Mouse (Mus musculus): ENCODE data around the gene Erv3.

Erv3 gene

GRCm38 (mm10) chr2:131859721-131860120 is at the start of gene Erv3:
Gene Erv3 (minus strand): TSS chr2:131859747.
- DNase-seq (ENCODE audit: low spot score in 2 of 2) = no peak

- DNase-seq (ENCODE audit: low spot score in 2 of 2) = peak in 1 of 2 experiments; percentile 13
Measured at GRCm38 (mm10) chr2:131908906-131909305, 49.4 kb upstream of the Erv3 start.

- DNase-seq (ENCODE audit: low spot score in 2 of 2) = no peak
Measured at GRCm38 (mm10) chr2:131908351-131908861, 48.9 kb upstream of the Erv3 start.

GRCm38 (mm10) chr2:131907311-131907710 is 47.8 kb upstream of the Erv3 start:
- DNase-seq (ENCODE audit: low spot score in 2 of 2) = no peak

GRCm38 (mm10) chr2:131906846-131907245 is 47.3 kb upstream of the Erv3 start:
- no peak for DNase-seq (ENCODE audit: low spot score in 2 of 2)

GRCm38 (mm10) chr2:131906266-131906665 is 46.7 kb upstream of the Erv3 start:
- no peak for DNase-seq (ENCODE audit: low spot score in 2 of 2)

GRCm38 (mm10) chr2:131905776-131906175 is 46.2 kb upstream of the Erv3 start:
- DNase-seq (ENCODE audit: low spot score in 2 of 2) = no peak

- peak in 1 of 2 experiments; percentile 40 for DNase-seq (ENCODE audit: low spot score in 2 of 2)
Measured at GRCm38 (mm10) chr2:131905025-131905424, 45.5 kb upstream of the Erv3 start.

- no peak for DNase-seq (ENCODE audit: low spot score in 2 of 2)
Measured at GRCm38 (mm10) chr2:131902867-131903266, 43.3 kb upstream of the Erv3 start.

GRCm38 (mm10) chr2:131902423-131902822 is 42.9 kb upstream of the Erv3 start:
- no peak for DNase-seq (ENCODE audit: low spot score in 2 of 2)

GRCm38 (mm10) chr2:131897336-131898109 is 38.0 kb upstream of the Erv3 start:
- no peak for DNase-seq (ENCODE audit: low spot score in 2 of 2)

GRCm38 (mm10) chr2:131896011-131896410 is 36.5 kb upstream of the Erv3 start:
- DNase-seq (ENCODE audit: low spot score in 2 of 2) = no peak

GRCm38 (mm10) chr2:131895106-131895505 is 35.6 kb upstream of the Erv3 start:
- DNase-seq (ENCODE audit: low spot score in 2 of 2) = no peak

- no peak for DNase-seq (ENCODE audit: low spot score in 2 of 2)
Measured at GRCm38 (mm10) chr2:131892534-131892933, 33.0 kb upstream of the Erv3 start.

- no peak for DNase-seq (ENCODE audit: low spot score in 2 of 2)
Measured at GRCm38 (mm10) chr2:131888233-131888632, 28.7 kb upstream of the Erv3 start.

- no peak for DNase-seq (ENCODE audit: low spot score in 2 of 2)
Measured at GRCm38 (mm10) chr2:131886503-131887160, 27.1 kb upstream of the Erv3 start.

GRCm38 (mm10) chr2:131883136-131883535 is 23.6 kb upstream of the Erv3 start:
- DNase-seq (ENCODE audit: low spot score in 2 of 2) = no peak

- no peak for DNase-seq (ENCODE audit: low spot score in 2 of 2)
Measured at GRCm38 (mm10) chr2:131881766-131882165, 22.2 kb upstream of the Erv3 start.

- DNase-seq (ENCODE audit: low spot score in 2 of 2) = no peak
Measured at GRCm38 (mm10) chr2:131876551-131877265, 17.2 kb upstream of the Erv3 start.

- DNase-seq (ENCODE audit: low spot score in 2 of 2) = no peak
Measured at GRCm38 (mm10) chr2:131873376-131873775, 13.8 kb upstream of the Erv3 start.

- no peak for DNase-seq (ENCODE audit: low spot score in 2 of 2)
Measured at GRCm38 (mm10) chr2:131868983-131869382, 9.4 kb upstream of the Erv3 start.

- no peak for DNase-seq (ENCODE audit: low spot score in 2 of 2)
Measured at GRCm38 (mm10) chr2:131866676-131867075, 7.1 kb upstream of the Erv3 start.
